Mouse (Mus musculus) C2C12 (cell line): ENCODE results near the gene Dnajc8.

ENCODE experiments used
- CEBPB ChIP-seq: IDR thresholded peaks from one replicate; pipeline ENCODE4 v1.6.1; 2011; ENCODE audit warnings: low read depth, mild to moderate bottlenecking, control low read depth, moderate library complexity
- CTCF ChIP-seq: IDR thresholded peaks from one replicate; pipeline ENCODE4 v1.5.1; 2011; ENCODE audit not compliant: control insufficient read depth, insufficient read depth, insufficient read length
- FOSL1 ChIP-seq: IDR thresholded peaks from one replicate; pipeline ENCODE4 v1.8.0; 2011; ENCODE audit warnings: mild to moderate bottlenecking, low read length; ENCODE audit not compliant: poor library complexity, insufficient read depth, severe bottlenecking
- MAX ChIP-seq: IDR thresholded peaks from one replicate; pipeline ENCODE4 v1.6.1; 2011; ENCODE audit warnings: mild to moderate bottlenecking, control low read depth
- MYOD1 ChIP-seq: IDR thresholded peaks from one replicate; pipeline ENCODE4 v1.6.1; 2011; ENCODE audit warnings: low read depth; ENCODE audit not compliant: control insufficient read depth, insufficient read length
- MYOG ChIP-seq: IDR thresholded peaks from one replicate; pipeline ENCODE4 v1.6.1; 2011; ENCODE audit not compliant: control insufficient read depth, insufficient read length; ENCODE audit errors: extremely low read depth
- USF1 ChIP-seq: IDR thresholded peaks from one replicate; pipeline ENCODE4 v1.6.1; 2011; ENCODE audit warnings: low read depth, mild to moderate bottlenecking, control low read depth, moderate library complexity

- no peak for TF ChIP-seq CTCF
- no peak for TF ChIP-seq MYOD1
- no peak for TF ChIP-seq MAX
- TF ChIP-seq USF1, result no peak
- TF ChIP-seq FOSL1, result no peak
- TF ChIP-seq CEBPB, result no peak
- TF ChIP-seq MYOG, result no peak
Observed at GRCm38 (mm10) chr4:132594191-132594590, 58.8 kb downstream of the Dnajc8 start.
